Mouse (Mus musculus) neural tube, embryonic 13.5 days (tissue): ENCODE data around the gene Znhit6. TPM values are rescaled to one million over a fixed set of nuclear protein-coding genes. Genes with fewer than 3 reads are reported as not detected.

Experiments used
- ATAC-seq: fragments of 200-750 bp; cut with Nextera tagmentation; 2 replicates; pipeline ENCODE4 v1.8.0; 2017; ENCODE audit warnings: low read depth, mild to moderate bottlenecking, moderate TSS enrichment, moderate library complexity
- H3K27ac ChIP-seq: fragments of 300-500 bp; sonication (generic); replicated peaks from 2 replicates; pipeline ENCODE4 v1.5.1; 2015; ENCODE audit warnings: moderate library complexity, mild to moderate bottlenecking, inconsistent platforms
- H3K27me3 ChIP-seq: fragments of 300-500 bp; sonication (generic); 2 replicates; pipeline ENCODE4 v1.6.1; 2015; ENCODE audit warnings: mild to moderate bottlenecking, inconsistent platforms
- H3K36me3 ChIP-seq: fragments of 300-500 bp; sonication (generic); 2 replicates; pipeline ENCODE4 v1.6.1; 2015; ENCODE audit warnings: mild to moderate bottlenecking, inconsistent platforms
- H3K4me1 ChIP-seq: fragments of 300-500 bp; sonication (generic); replicated peaks from 2 replicates; pipeline ENCODE4 v1.6.1; 2015; ENCODE audit warnings: inconsistent platforms
- H3K4me2 ChIP-seq: fragments of 300-500 bp; sonication (generic); 2 replicates; pipeline ENCODE4 v1.6.1; 2015; ENCODE audit warnings: inconsistent platforms, mild to moderate bottlenecking, moderate library complexity
- H3K4me3 ChIP-seq: fragments of 300-500 bp; sonication (generic); 2 replicates; pipeline ENCODE4 v1.5.1; 2015; ENCODE audit warnings: mild to moderate bottlenecking, inconsistent platforms
- H3K9ac ChIP-seq: fragments of 300-500 bp; sonication (generic); 2 replicates; pipeline ENCODE4 v1.6.1; 2015; ENCODE audit warnings: moderate library complexity, mild to moderate bottlenecking, inconsistent platforms
- H3K9me3 ChIP-seq: fragments of 300-500 bp; sonication (generic); 2 replicates; pipeline ENCODE4 v1.6.1; 2016; ENCODE audit warnings: inconsistent platforms
- WGBS: fragments of 180-500 bp; shearing (Covaris S2); methylation state at CpG from one replicate; pipeline ENCODE4 v1.1.7; 2015; 5-methylcytosine and 5-hydroxymethylcytosine counted together
- polyA plus RNA-seq: library from polyadenylated mRNA; unstranded; fragments of >200 nt; fragmentation: Nextera tagmentation; extraction: Ambion mirVana; gene quantifications from 2 replicates; pipeline ENCODE4 v1.2.1, GENCODE M21; 2015

The Znhit6 gene
- polyA plus RNA-seq, result 34.8 and 36.6 TPM in 2 replicates

DNA sequence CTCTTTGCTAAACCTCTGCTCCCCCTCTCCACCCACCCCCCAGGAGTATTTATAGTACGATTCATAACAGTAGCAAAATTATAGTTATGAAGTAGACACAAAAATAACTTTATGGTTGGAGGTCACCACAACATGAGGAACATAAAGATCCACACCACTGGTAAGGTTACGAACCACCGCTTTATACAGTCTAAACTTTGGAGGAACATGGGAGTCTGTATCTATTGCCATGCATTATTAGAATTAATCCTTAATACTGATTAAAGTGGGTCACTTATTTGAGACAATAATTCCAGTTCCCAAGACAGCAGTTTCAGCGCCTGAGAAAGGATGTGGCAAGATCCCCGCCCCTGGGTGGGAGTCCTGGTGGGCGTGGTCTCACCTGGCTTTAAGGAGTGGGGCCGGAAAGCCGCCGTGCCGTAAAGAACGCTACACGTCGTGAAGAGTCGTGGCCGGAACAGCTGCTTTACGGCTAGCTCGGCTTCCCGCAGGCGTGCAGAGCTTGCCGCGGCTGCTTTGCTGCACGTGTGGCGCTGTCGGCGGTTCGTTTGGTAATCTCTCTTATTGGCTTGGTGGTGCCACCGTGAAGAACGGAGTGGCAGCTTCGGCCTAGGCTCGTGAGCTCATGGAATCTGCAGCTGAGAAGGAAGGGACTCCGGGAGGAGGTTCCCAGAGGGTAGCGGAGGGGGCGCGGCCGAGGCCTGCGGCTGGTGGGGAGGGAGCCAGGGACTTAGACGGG lies at the start of gene Znhit6:
Znhit6 (plus strand) TSS at position 463 of the 739 bp plus-strand sequence.
- H3K9ac ChIP-seq, result peak within 1 kb of the TSS; percentile 80
- H3K27me3 ChIP-seq, result no peaks in the 10 kb centered on the region
- peak; percentile 91 for ATAC-seq
- H3K9me3 ChIP-seq, result no peaks in the 10 kb centered on the region
- peak within 1 kb of the TSS; percentile 70 for H3K27ac ChIP-seq
- 6% methylated on average over 37 of the region's 37 CpGs for WGBS
- peaks cover 24% of the 10 kb centered on the region for H3K36me3 ChIP-seq
- H3K4me1 ChIP-seq, result peaks cover 20% of the 10 kb centered on the region
- H3K4me2 ChIP-seq, result peak within 1 kb of the TSS; percentile 84
- H3K4me3 ChIP-seq, result peak within 1 kb of the TSS; percentile 70

DNA sequence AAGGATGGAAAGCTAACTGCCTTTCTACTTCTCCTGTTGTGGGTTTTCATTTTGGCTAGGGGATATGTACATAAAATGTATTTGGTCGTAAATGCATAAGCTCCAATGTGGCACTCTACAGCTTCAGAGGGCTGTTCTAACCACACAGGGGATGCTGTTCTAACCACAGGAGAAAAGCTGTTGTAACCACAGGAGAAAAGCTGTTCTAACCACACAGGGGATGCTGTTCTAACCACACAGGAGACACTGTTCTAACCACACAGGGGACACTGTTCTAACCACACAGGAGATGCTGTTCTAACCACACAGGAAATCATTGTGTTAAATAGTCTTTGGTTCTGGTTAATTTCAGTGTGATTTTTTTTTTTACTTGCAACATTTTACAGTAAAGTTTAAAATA lies 38.1 kb upstream of the Znhit6 start:
- no peak for ATAC-seq

DNA sequence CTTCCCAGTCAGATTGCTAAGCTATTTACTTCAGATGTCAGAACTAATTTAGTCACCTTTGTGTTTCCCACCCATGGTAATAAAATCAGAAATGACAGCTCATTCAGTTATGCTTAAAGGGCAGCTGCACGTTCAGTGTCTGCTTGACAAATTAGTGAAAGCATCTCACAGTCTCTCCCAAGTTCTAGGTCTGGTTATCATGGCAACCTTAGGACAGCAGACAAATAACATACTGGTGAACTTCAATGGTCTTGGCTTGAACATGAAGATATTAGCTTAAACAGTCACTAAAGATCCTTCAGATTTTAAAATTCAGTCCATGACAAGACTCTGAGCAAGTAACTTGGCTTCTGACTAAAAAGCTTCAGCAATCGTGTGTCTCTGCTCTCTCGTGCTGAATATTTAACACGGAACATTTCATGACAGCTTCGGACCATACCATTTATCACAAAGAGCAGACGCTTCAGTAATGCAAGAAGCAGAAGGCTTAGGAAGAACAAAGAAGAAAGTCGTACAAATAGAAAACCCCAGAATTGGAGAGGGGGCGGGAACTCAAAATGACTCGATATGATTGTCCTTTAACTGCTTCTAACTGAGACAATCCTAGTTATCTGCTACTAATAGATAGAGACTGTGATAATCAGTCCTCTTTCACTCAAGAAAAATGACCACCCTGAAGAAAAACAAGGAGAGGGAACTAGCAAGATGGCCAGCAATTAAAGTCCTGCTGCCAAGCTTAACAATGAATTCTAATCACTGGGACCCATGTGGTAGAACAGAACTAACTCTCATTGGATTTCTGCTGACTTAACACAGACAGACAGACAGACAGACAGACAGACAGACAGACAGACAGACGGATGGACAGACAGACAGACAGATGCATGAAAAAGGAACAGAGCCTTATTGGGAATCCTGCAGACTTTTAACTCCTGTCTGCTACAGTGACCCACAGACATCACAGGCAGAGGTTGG lies 27.3 kb upstream of the Znhit6 start:
- WGBS, result 82% methylated on average over 10 of the region's 10 CpGs
- Histone ChIP-seq H3K4me3 (no peak overlapping the region), H3K27ac (no peak overlapping the region), H3K27me3 (no peaks in the 10 kb centered on the region), H3K4me2 (no peak overlapping the region), H3K9me3 (no peaks in the 10 kb centered on the region), H3K4me1 (no peaks in the 10 kb centered on the region), H3K9ac (no peak overlapping the region), H3K36me3 (no peaks in the 10 kb centered on the region)
- ATAC-seq, result no peak

More for the DNA sequence above, 38.1 kb upstream of the Znhit6 start:
- Histone ChIP-seq H3K4me1 (no peaks in the 10 kb centered on the region), H3K27ac (no peak overlapping the region), H3K27me3 (no peaks in the 10 kb centered on the region), H3K4me2 (no peak overlapping the region), H3K9me3 (no peaks in the 10 kb centered on the region), H3K4me3 (no peak overlapping the region), H3K9ac (no peak overlapping the region), H3K36me3 (no peaks in the 10 kb centered on the region)
- 85% methylated on average over 1 of the region's 1 CpGs for WGBS

DNA sequence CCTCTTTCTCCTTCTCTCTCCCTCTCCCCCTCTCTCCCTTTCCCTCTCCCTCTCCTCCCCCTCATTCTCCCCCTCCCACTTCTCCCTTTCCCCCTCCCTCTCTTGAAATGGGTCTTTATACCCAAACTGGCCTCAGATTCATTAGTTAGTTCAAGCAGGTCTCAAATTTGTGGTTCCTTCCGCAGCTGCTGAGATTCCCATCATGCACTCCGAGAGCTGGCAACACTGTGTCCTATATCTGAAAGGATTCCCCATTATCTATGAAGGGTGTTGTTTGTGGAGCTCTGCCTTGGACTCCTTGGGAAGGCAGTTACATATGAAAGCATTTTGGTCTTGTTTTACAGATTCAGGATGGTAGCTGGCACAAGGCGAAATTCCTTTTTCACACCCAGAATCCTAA lies 25.8 kb upstream of the Znhit6 start:
- no peak for ATAC-seq
- H3K4me1 ChIP-seq, result no peaks in the 10 kb centered on the region
- no peak overlapping the region for H3K27ac ChIP-seq
- H3K4me3 ChIP-seq, result no peak overlapping the region
- no peaks in the 10 kb centered on the region for H3K27me3 ChIP-seq
- no peak overlapping the region for H3K4me2 ChIP-seq
- no peaks in the 10 kb centered on the region for H3K9me3 ChIP-seq
- 67% methylated on average over 3 of the region's 3 CpGs for WGBS
- H3K36me3 ChIP-seq, result no peaks in the 10 kb centered on the region
- H3K9ac ChIP-seq, result no peak overlapping the region

DNA sequence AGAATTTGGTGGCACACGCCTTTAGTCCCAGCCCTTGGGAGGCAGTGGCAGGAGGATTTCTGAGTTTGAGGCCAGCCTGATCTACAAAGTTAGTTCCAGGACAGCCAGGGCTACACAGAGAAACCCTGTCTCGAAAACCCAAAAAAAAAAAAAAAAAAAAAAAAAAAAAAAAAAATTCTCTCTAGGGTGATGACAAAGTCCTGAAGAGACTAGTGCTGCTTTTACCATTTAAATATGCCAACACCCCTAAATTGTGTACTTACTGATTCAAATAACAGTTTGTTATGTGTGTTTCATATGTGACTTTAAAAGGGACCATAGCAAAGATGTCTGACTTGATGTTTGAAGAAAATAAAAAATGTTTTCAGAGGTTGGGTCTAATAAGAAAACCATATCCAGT lies 21.6 kb upstream of the Znhit6 start:
- ATAC-seq, result no peak
- Histone ChIP-seq H3K36me3 (no peaks in the 10 kb centered on the region), H3K4me1 (no peaks in the 10 kb centered on the region), H3K9me3 (no peaks in the 10 kb centered on the region), H3K4me2 (no peak overlapping the region), H3K4me3 (no peak overlapping the region), H3K27ac (no peak overlapping the region), H3K27me3 (no peaks in the 10 kb centered on the region), H3K9ac (no peak overlapping the region)
- 83% methylated on average over 2 of the region's 2 CpGs for WGBS

DNA sequence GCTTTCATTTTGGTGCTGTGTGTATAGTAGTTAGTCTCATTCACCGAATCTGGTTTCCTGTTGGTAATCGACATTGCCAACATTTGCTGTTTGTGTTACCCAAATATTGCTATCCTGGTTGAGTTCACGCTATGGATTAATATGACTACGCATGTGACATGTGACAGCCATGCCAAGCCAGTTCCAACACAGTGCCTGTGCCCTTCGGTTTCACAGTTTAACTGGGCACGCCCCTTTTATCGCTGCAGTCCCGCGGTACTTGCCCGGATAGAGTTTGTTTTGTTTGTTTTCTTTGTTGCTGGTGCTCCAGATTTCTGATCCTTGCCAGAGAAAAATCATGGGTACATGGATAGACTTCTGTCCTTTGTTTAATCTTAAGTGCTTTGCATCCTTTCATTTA lies 19.8 kb upstream of the Znhit6 start:
- no peaks in the 10 kb centered on the region for H3K9me3 ChIP-seq
- H3K4me1 ChIP-seq, result no peaks in the 10 kb centered on the region
- ATAC-seq, result no peak
- H3K36me3 ChIP-seq, result no peaks in the 10 kb centered on the region
- WGBS, result 93% methylated on average over 10 of the region's 10 CpGs
- H3K27me3 ChIP-seq, result no peaks in the 10 kb centered on the region
- H3K4me2 ChIP-seq, result no peak overlapping the region
- no peak overlapping the region for H3K4me3 ChIP-seq
- H3K9ac ChIP-seq, result no peak overlapping the region
- no peak overlapping the region for H3K27ac ChIP-seq

DNA sequence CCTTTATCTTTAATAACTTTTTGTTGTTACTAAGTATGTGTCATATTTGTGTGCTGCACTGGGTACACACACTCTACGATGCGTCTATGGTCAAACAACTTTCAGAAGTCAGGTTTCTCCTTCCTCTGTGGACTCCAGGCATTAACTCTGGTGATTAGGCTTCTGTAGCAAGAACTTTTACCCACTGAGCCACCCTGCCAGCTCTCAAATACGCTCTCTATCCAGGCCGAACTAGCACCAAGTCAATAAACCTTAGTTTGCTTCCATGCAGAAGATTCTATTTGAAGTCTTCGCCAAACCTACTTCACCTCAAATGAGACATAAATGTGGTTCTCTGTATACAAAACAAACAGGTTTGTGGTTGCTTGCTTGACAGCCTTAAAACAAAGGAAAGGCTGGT lies 16.3 kb upstream of the Znhit6 start:
- peaks cover 6% of the 10 kb centered on the region; the same call in 1 of the 2 replicates for H3K9me3 ChIP-seq
- H3K4me1 ChIP-seq, result no peaks in the 10 kb centered on the region
- H3K4me3 ChIP-seq, result no peak overlapping the region
- no peaks in the 10 kb centered on the region for H3K27me3 ChIP-seq
- ATAC-seq, result no peak
- H3K27ac ChIP-seq, result no peak overlapping the region
- no peaks in the 10 kb centered on the region for H3K36me3 ChIP-seq
- H3K9ac ChIP-seq, result no peak overlapping the region
- WGBS, result 95% methylated on average over 5 of the region's 5 CpGs
- H3K4me2 ChIP-seq, result no peak overlapping the region

DNA sequence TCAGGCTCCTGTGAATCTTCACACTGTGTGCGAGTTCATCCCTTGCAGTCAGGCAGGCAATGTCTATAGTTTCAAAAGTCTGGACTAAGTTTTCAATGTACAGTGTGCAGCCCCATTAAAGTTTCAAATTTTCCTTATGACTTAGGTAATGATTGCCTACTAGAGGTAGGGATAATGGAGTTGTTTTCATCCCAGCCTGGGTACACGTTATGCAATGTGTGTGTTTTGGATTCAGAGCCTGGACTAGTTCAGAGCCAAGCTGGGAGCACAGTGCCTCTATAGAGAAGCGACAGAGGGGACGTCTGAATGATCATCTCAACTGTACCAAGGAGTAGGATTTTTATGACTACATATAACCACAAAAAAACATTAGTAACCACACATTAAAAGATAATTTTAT lies 15.9 kb upstream of the Znhit6 start:
- no peak overlapping the region for H3K9ac ChIP-seq
- H3K4me2 ChIP-seq, result no peak overlapping the region
- ATAC-seq, result no peak
- 89% methylated on average over 4 of the region's 4 CpGs for WGBS
- H3K9me3 ChIP-seq, result peaks cover 6% of the 10 kb centered on the region; the same call in 1 of the 2 replicates
- no peaks in the 10 kb centered on the region for H3K4me1 ChIP-seq
- no peak overlapping the region for H3K4me3 ChIP-seq
- H3K36me3 ChIP-seq, result no peaks in the 10 kb centered on the region
- H3K27ac ChIP-seq, result no peak overlapping the region
- H3K27me3 ChIP-seq, result no peaks in the 10 kb centered on the region

DNA sequence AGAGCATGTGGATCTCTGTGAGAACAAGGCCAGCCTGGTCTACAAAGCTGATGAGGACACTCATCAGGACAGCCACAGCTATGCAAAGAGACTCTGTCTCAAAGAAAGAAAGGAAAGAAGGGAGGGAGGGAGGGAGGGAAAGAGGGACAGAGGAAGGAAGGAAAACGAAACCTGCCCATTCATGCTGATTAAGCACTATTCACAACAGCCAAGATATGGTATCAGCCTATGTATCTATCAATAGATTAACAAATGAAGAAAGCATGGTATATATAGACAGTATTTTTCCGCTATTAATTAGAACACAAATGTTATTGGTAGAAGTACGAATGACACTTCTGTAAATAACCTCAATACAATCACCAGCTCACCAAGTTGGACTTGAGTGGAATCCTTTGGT lies 1.5 kb upstream of the Znhit6 start:
- Histone ChIP-seq H3K9me3 (no peaks in the 10 kb centered on the region), H3K9ac (no peak overlapping the region), H3K4me2 (no peak overlapping the region), H3K36me3 (peaks cover 17% of the 10 kb centered on the region), H3K27me3 (no peaks in the 10 kb centered on the region), H3K4me1 (peaks cover 20% of the 10 kb centered on the region), H3K27ac (no peak overlapping the region), H3K4me3 (no peak overlapping the region)
- no peak for ATAC-seq
- WGBS, result 88% methylated on average over 3 of the region's 3 CpGs

DNA sequence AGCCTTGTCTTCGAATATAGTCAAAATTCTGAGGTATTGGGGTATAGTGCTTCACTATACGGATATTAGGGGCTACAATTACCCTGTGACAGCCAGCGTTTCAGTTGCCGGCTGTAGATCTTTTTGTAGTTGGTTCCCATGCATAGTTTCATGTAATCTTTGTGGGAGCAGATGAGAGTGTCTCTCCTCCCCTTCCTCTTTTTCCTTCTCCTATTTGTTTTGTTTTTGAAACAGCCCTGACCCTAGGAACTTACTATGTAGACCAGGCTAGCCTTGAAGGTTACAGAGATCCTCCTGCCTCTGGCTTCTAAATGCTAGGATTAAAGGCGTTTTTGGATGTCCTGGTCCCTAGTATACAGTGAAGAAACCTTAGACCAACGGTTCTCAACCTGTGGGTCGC lies 665 bp upstream of the Znhit6 start:
- peak; percentile 12 for ATAC-seq
- Histone ChIP-seq H3K4me3 (no peak overlapping the region), H3K27me3 (no peaks in the 10 kb centered on the region), H3K4me1 (peaks cover 20% of the 10 kb centered on the region), H3K36me3 (peaks cover 23% of the 10 kb centered on the region), H3K9me3 (no peaks in the 10 kb centered on the region), H3K9ac (no peak overlapping the region), H3K27ac (no peak overlapping the region), H3K4me2 (peak overlapping the region; percentile 84)
- 83% methylated on average over 7 of the region's 7 CpGs for WGBS

DNA sequence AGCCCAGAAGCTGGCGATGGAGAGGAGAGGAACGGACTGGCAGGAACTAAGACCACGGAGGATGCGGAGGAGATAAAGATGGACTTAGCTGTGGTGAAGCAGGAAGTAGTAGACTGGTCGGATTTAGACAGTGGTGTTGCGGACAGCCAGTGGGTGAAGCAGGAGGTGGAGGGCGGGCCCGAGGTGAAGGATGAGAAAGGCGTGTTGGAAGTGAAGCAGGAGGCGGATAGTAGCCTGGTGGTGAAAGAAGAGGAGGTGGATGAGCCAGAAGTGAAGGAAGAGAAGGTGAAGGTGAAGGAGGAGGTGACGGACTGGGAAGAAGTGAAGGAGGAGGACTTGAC lies 447 bp downstream of the Znhit6 start:
- WGBS, result 0% methylated on average over 11 of the region's 11 CpGs
- Histone ChIP-seq H3K4me2 (peak overlapping the region; percentile 84), H3K9me3 (no peaks in the 10 kb centered on the region), H3K27me3 (no peaks in the 10 kb centered on the region), H3K9ac (peak overlapping the region; percentile 80), H3K4me1 (peaks cover 20% of the 10 kb centered on the region), H3K36me3 (peaks cover 28% of the 10 kb centered on the region), H3K27ac (peak overlapping the region; percentile 70), H3K4me3 (peak overlapping the region; percentile 70)
- no peak for ATAC-seq

DNA sequence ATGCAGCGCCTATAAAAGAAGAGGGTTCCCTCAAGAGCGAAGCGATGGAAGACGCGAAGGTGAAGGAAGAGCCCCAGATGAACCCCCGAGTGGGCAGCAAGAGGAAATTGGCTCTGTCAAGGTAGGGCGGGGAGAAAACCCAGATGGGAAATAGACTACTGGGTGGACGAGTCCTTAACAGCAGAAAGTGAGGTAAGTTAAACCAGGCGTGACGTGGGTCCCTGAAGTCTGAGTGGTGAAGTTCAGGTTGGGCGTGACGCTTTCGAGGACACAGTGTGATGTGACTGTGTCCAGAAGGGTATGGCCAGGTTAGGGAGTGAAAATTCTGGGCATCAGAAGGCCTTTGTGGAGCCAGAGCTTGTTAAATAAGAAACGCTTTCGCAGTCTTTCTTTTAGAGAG lies 871 bp downstream of the Znhit6 start:
- Histone ChIP-seq H3K27ac (0 out of 2 replicates have a peak overlapping the region, but pooled peaks have one; percentile 70), H3K27me3 (no peaks in the 10 kb centered on the region), H3K36me3 (peaks cover 28% of the 10 kb centered on the region), H3K4me2 (peak overlapping the region; percentile 84), H3K9ac (peak overlapping the region; percentile 80), H3K9me3 (no peaks in the 10 kb centered on the region), H3K4me3 (peak overlapping the region; percentile 70), H3K4me1 (peaks cover 20% of the 10 kb centered on the region)
- ATAC-seq, result peak; percentile 0; the same call in 1 of the 2 replicates
- 33% methylated on average over 15 of the region's 15 CpGs for WGBS
